Mouse (Mus musculus): ENCODE measurements around the gene Fstl3. TPM values are rescaled to one million over a fixed set of nuclear protein-coding genes. Genes with fewer than 3 reads are reported as not detected.

The Fstl3 gene
- total and polyA plus RNA-seq, 2 experiments from 2014 or later, result 3.4 to 3.9 TPM

GRCm38 (mm10) chr10:79779784-79780663, 3.0 kb downstream of the Fstl3 start:
- H3K4me1 ChIP-seq (ENCODE audit: insufficient read depth, low read length), result no peaks in the 10 kb centered on the region; the same call in 1 of the 2 replicates
- H3K4me3 ChIP-seq (ENCODE audit: low read depth, low read length), result peak overlapping the region; percentile 50
- peak overlapping the region; percentile 78 for H3K4me2 ChIP-seq (ENCODE audit: low read depth, low read length, poor library complexity, severe bottlenecking)
- no peaks in the 10 kb centered on the region for H3K36me3 ChIP-seq (ENCODE audit: insufficient read depth, low read length)
- peak overlapping the region; percentile 51; the same call in 1 of the 2 replicates for H3K27ac ChIP-seq (ENCODE audit: low read depth, low read length)
- 2% methylated on average over 55 of the region's 55 CpGs for WGBS
- DNase-seq (ENCODE audit: low spot score), result peak; percentile 95
- peak; percentile 93 for ATAC-seq (ENCODE audit: low FRiP score)
- peak overlapping the region; percentile 45 for H3K9ac ChIP-seq (replicated peaks; ENCODE audit: low read length, poor library complexity, severe bottlenecking)
- H3K9me3 ChIP-seq (ENCODE audit: low read length), result no peaks in the 10 kb centered on the region
- TF ChIP-seq CTCF (IDR thresholded peaks at IDR 0.05), result peak; percentile 89
- peaks cover 12% of the 10 kb centered on the region; the same call in 1 of the 2 replicates for H3K27me3 ChIP-seq (ENCODE audit: insufficient read depth, low read length)

- WGBS, result 2% methylated on average over 13 of the region's 13 CpGs
- Histone ChIP-seq H3K9me3 (ENCODE audit: low read length) (no peaks in the 10 kb centered on the region), H3K4me1 (ENCODE audit: insufficient read depth, low read length) (no peaks in the 10 kb centered on the region; the same call in 1 of the 2 replicates), H3K36me3 (ENCODE audit: insufficient read depth, low read length) (no peaks in the 10 kb centered on the region), H3K9ac (replicated peaks; ENCODE audit: low read length, poor library complexity, severe bottlenecking) (peak overlapping the region; percentile 45), H3K27ac (ENCODE audit: low read depth, low read length) (no peak overlapping the region), H3K4me2 (ENCODE audit: low read depth, low read length, poor library complexity, severe bottlenecking) (peak overlapping the region; percentile 78), H3K27me3 (ENCODE audit: insufficient read depth, low read length) (peaks cover 12% of the 10 kb centered on the region; the same call in 1 of the 2 replicates), H3K4me3 (ENCODE audit: low read depth, low read length) (peak overlapping the region; percentile 50)
- DNase-seq (ENCODE audit: low spot score) (peak; percentile 67), ATAC-seq (ENCODE audit: low FRiP score) (peak; percentile 71)
- no peak for TF ChIP-seq CTCF (IDR thresholded peaks at IDR 0.05)
Measured at GRCm38 (mm10) chr10:79780664-79781015, 3.6 kb downstream of the Fstl3 start.

GRCm38 (mm10) chr10:79781139-79781538, 4.1 kb downstream of the Fstl3 start:
- peak overlapping the region; percentile 78 for H3K4me2 ChIP-seq (ENCODE audit: low read depth, low read length, poor library complexity, severe bottlenecking)

GRCm38 (mm10) chr10:79781956-79782355, 4.9 kb downstream of the Fstl3 start:
- 63% methylated on average over 5 of the region's 5 CpGs for whole genome bisulfite sequencing
- Histone ChIP-seq H3K4me1 (ENCODE audit: insufficient read depth, low read length) (no peaks in the 10 kb centered on the region; the same call in 1 of the 2 replicates), H3K36me3 (ENCODE audit: insufficient read depth, low read length) (no peaks in the 10 kb centered on the region), H3K4me2 (ENCODE audit: low read depth, low read length, poor library complexity, severe bottlenecking) (no peak overlapping the region), H3K27me3 (ENCODE audit: insufficient read depth, low read length) (peaks cover 7% of the 10 kb centered on the region; the same call in 1 of the 2 replicates), H3K4me3 (ENCODE audit: low read depth, low read length) (no peak overlapping the region), H3K27ac (ENCODE audit: low read depth, low read length) (no peak overlapping the region), H3K9me3 (ENCODE audit: low read length) (no peaks in the 10 kb centered on the region), H3K9ac (replicated peaks; ENCODE audit: low read length, poor library complexity, severe bottlenecking) (no peak overlapping the region)
- ATAC-seq (ENCODE audit: low FRiP score), result no peak
- no peak for DNase-seq (ENCODE audit: low spot score)
- TF ChIP-seq CTCF (IDR thresholded peaks at IDR 0.05), result no peak

More at GRCm38 (mm10) chr10:79781139-79781538, 4.1 kb downstream of the Fstl3 start:
- Histone ChIP-seq H3K4me1 (ENCODE audit: insufficient read depth, low read length) (no peaks in the 10 kb centered on the region; the same call in 1 of the 2 replicates), H3K27me3 (ENCODE audit: insufficient read depth, low read length) (peaks cover 12% of the 10 kb centered on the region; the same call in 1 of the 2 replicates), H3K36me3 (ENCODE audit: insufficient read depth, low read length) (no peaks in the 10 kb centered on the region), H3K9ac (replicated peaks; ENCODE audit: low read length, poor library complexity, severe bottlenecking) (peak overlapping the region; percentile 45; the same call in 1 of the 2 replicates), H3K9me3 (ENCODE audit: low read length) (no peaks in the 10 kb centered on the region), H3K4me3 (ENCODE audit: low read depth, low read length) (peak overlapping the region; percentile 50), H3K27ac (ENCODE audit: low read depth, low read length) (no peak overlapping the region)
- TF ChIP-seq CTCF (IDR thresholded peaks at IDR 0.05), result no peak
- ATAC-seq (ENCODE audit: low FRiP score) (no peak), DNase-seq (ENCODE audit: low spot score) (no peak)
- 34% methylated on average over 21 of the region's 21 CpGs for WGBS

GRCm38 (mm10) chr10:79783050-79783449, 6.0 kb downstream of the Fstl3 start:
- WGBS, result 68% methylated on average over 7 of the region's 7 CpGs
- no peaks in the 10 kb centered on the region; the same call in 1 of the 2 replicates for H3K4me1 ChIP-seq (ENCODE audit: insufficient read depth, low read length)
- TF ChIP-seq CTCF (IDR thresholded peaks at IDR 0.05), result peak; percentile 59
- H3K9ac ChIP-seq (replicated peaks; ENCODE audit: low read length, poor library complexity, severe bottlenecking), result no peak overlapping the region
- H3K27me3 ChIP-seq (ENCODE audit: insufficient read depth, low read length), result no peaks in the 10 kb centered on the region
- no peak overlapping the region for H3K27ac ChIP-seq (ENCODE audit: low read depth, low read length)
- H3K4me3 ChIP-seq (ENCODE audit: low read depth, low read length), result no peak overlapping the region
- DNase-seq (ENCODE audit: low spot score) (no peak), ATAC-seq (ENCODE audit: low FRiP score) (no peak)
- H3K36me3 ChIP-seq (ENCODE audit: insufficient read depth, low read length), result no peaks in the 10 kb centered on the region
- no peak overlapping the region for H3K4me2 ChIP-seq (ENCODE audit: low read depth, low read length, poor library complexity, severe bottlenecking)
- no peaks in the 10 kb centered on the region for H3K9me3 ChIP-seq (ENCODE audit: low read length)
